Mouse (Mus musculus) erythroblast, embryonic 14.5 days (primary cell): ENCODE results near the gene Pi4k2a.

Experiments
- GATA1 ChIP-seq: IDR thresholded peaks from 2 replicates; pipeline ENCODE4 v1.6.1; 2012; ENCODE audit warnings: low read length, inconsistent platforms, mixed read lengths
- TAL1 ChIP-seq: IDR thresholded peaks from 3 replicates; pipeline ENCODE4 v1.6.1; 2012; ENCODE audit warnings: low read length, inconsistent platforms, mixed read lengths

DNA sequence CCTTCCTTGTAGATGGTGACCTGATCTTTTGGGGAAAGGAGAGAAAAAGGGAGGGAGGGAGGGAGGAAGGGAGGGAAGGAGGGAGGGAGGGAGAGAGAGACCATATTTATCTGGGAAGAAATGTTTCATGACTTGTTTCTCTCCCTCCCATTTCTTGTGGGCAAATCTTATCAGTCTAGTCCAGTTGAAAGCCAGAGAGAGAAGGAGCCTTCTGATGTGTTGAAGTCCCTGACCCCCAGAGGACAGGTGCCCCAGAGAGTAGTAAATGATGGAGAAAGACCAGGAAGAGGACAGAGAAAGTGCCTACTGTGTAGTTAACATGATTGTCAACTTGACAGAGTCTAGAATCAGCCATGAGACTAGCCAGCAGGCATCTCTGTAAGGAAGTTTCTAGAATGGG, 44.8 kb downstream of the Pi4k2a start:
- no peak for TF ChIP-seq GATA1
- TF ChIP-seq TAL1 = no peak
